Mouse (Mus musculus) embryonic fibroblast, embryonic 13.5 days (primary cell): ENCODE data around the gene Mthfd2l.

Experiments
- CTCF ChIP-seq: IDR thresholded peaks from 2 replicates; pipeline ENCODE4 v1.5.1; 2011; ENCODE audit warnings: mild to moderate bottlenecking, control low read depth, low read length, moderate library complexity, borderline replicate concordance; ENCODE audit not compliant: insufficient read depth
- POLR2A ChIP-seq: IDR thresholded peaks from 2 replicates; pipeline ENCODE4 v1.6.1; 2011; ENCODE audit warnings: low read depth, mild to moderate bottlenecking, control low read depth, low read length, moderate library complexity

- no peak for TF ChIP-seq POLR2A
- no peak for TF ChIP-seq CTCF
Observed at GRCm38 (mm10) chr5:90931911-90932310, 994 bp downstream of the Mthfd2l start.
